8 mouse cellular contexts compared by ENCODE assay signal in genomic region chr5:147331547-147331946, GRCm38 (mm10). TPM values are rescaled to one million over a fixed set of nuclear protein-coding genes. Genes with fewer than 3 reads are reported as not detected.
DNase-seq lines count a peak whose midpoint lies in the region; ATAC-seq and TF ChIP-seq lines count a peak whose summit lies in the region.

No protein-coding gene starts in this region.

- TF ChIP-seq RAD21 in CH12.LX (IDR thresholded peaks at IDR 0.05; ENCODE audit: low read depth, low read length) = peak; percentile 91

- H3K36me3 ChIP-seq in intestine, postnatal 0 days (ENCODE audit: control insufficient read depth, insufficient read depth) = no peaks in the 10 kb centered on the region
- no peaks in the 10 kb centered on the region for H3K36me3 ChIP-seq in intestine, embryonic 16.5 days (ENCODE audit: control insufficient read depth, insufficient read depth, low read length)
- H3K36me3 ChIP-seq in CH12.LX (replicated peaks in 1 of 2; ENCODE audit: control insufficient read depth in 1 of 2, insufficient read depth in 1 of 2, low read length in 1 of 2) = no peaks in the 10 kb centered on the region
- H3K36me3 ChIP-seq in embryonic facial prominence, embryonic 10.5 days (replicated peaks) = no peaks in the 10 kb centered on the region
- H3K36me3 ChIP-seq in liver, adult 2 months (ENCODE audit: control insufficient read depth, insufficient read depth, low read length) = no peaks in the 10 kb centered on the region

- no peaks in the 10 kb centered on the region for H3K9me3 ChIP-seq in intestine, postnatal 0 days (ENCODE audit: control insufficient read depth)
- no peaks in the 10 kb centered on the region for H3K9me3 ChIP-seq in intestine, embryonic 16.5 days (ENCODE audit: control insufficient read depth, low read length)
- no peaks in the 10 kb centered on the region for H3K9me3 ChIP-seq in CH12.LX (replicated peaks; ENCODE audit: low read length)
- H3K9me3 ChIP-seq in embryonic facial prominence, embryonic 10.5 days = no peaks in the 10 kb centered on the region

- H3K9ac ChIP-seq in intestine, postnatal 0 days (ENCODE audit: low read depth, low read length) = no peak overlapping the region
- H3K9ac ChIP-seq in intestine, embryonic 16.5 days (ENCODE audit: low read depth, low read length) = no peak overlapping the region
- H3K9ac ChIP-seq in CH12.LX (ENCODE audit: insufficient read depth, low read depth) = no peak overlapping the region
- no peak overlapping the region for H3K9ac ChIP-seq in liver, adult 2 months (ENCODE audit: low read depth, low read length)

- no peak overlapping the region for H3K4me2 ChIP-seq in intestine, postnatal 0 days (replicated peaks; ENCODE audit: low read depth)
- no peak overlapping the region for H3K4me2 ChIP-seq in intestine, embryonic 16.5 days (ENCODE audit: low read depth, low read length)
- no peak overlapping the region for H3K4me2 ChIP-seq in CH12.LX (ENCODE audit: insufficient read depth, low read depth, poor library complexity, severe bottlenecking)

- TF ChIP-seq CTCF in intestine, postnatal 0 days (IDR thresholded peaks at IDR 0.05; ENCODE audit: low read depth) = peak; percentile 72
- TF ChIP-seq CTCF in CH12.LX (conservative IDR thresholded peaks at IDR 0.05 in 1 of 2, IDR thresholded peaks at IDR 0.05 in 1 of 2; ENCODE audit: low read depth in 2 of 2, low read length in 2 of 2) = peak; percentile 85 to 89
- peak; percentile 65 for TF ChIP-seq CTCF in liver, adult 2 months (IDR thresholded peaks at IDR 0.05; ENCODE audit: low read depth, low read length)

- no peak overlapping the region for H3K4me3 ChIP-seq in intestine, postnatal 0 days (ENCODE audit: low read depth, low read length)
- H3K4me3 ChIP-seq in intestine, embryonic 16.5 days (ENCODE audit: low read length) = no peak overlapping the region
- no peak overlapping the region for H3K4me3 ChIP-seq in CH12.LX (replicated peaks in 1 of 3; ENCODE audit: low read depth in 2 of 3, low read length in 2 of 3, poor library complexity in 1 of 3)
- no peak overlapping the region for H3K4me3 ChIP-seq in embryonic facial prominence, embryonic 10.5 days
- no peak overlapping the region for H3K4me3 ChIP-seq in liver, adult 2 months (ENCODE audit: insufficient read depth, low read depth, low read length)

- no peaks in the 10 kb centered on the region for H3K27me3 ChIP-seq in intestine, postnatal 0 days (replicated peaks; ENCODE audit: control insufficient read depth, insufficient read depth, low read length)
- H3K27me3 ChIP-seq in intestine, embryonic 16.5 days (replicated peaks; ENCODE audit: control insufficient read depth, insufficient read depth, low read length) = no peaks in the 10 kb centered on the region
- H3K27me3 ChIP-seq in CH12.LX (replicated peaks) = no peaks in the 10 kb centered on the region
- no peaks in the 10 kb centered on the region for H3K27me3 ChIP-seq in embryonic facial prominence, embryonic 10.5 days (replicated peaks; ENCODE audit: low read depth, poor library complexity, severe bottlenecking)
- H3K27me3 ChIP-seq in liver, adult 2 months (ENCODE audit: control insufficient read depth, insufficient read depth, low read length) = no peaks in the 10 kb centered on the region

- no peaks in the 10 kb centered on the region for H3K79me2 ChIP-seq in CH12.LX (replicated peaks; ENCODE audit: control insufficient read depth, extremely low read depth, insufficient read depth, poor library complexity, severe bottlenecking)
- H3K79me2 ChIP-seq in liver, adult 2 months (ENCODE audit: control insufficient read depth, insufficient read depth, low read length) = no peaks in the 10 kb centered on the region

- in situ Hi-C loops in CH12.LX (cut with MboI; ENCODE audit: low pct_ligation_motif_present, low pct_unique_long_range_greater_than_20kb, low sequenced_read_pairs) = loop anchor here (5.0 to 10.0 kb wide), 2 partner anchors 71 to 513 kb away; partner anchors contain the start of gene Flt3

- H3K27ac ChIP-seq in intestine, postnatal 0 days (ENCODE audit: low read depth, low read length) = no peak overlapping the region
- H3K27ac ChIP-seq in intestine, embryonic 16.5 days (ENCODE audit: low read length) = no peak overlapping the region
- H3K27ac ChIP-seq in CH12.LX (ENCODE audit: insufficient read depth, low read depth) = no peak overlapping the region
- no peak overlapping the region for H3K27ac ChIP-seq in embryonic facial prominence, embryonic 10.5 days (replicated peaks)
- H3K27ac ChIP-seq in liver, adult 2 months (replicated peaks; ENCODE audit: insufficient read depth, low read depth, low read length) = no peak overlapping the region

- H3K4me1 ChIP-seq in intestine, postnatal 0 days (replicated peaks; ENCODE audit: control insufficient read depth, insufficient read depth, low read length) = no peaks in the 10 kb centered on the region
- no peaks in the 10 kb centered on the region for H3K4me1 ChIP-seq in intestine, embryonic 16.5 days (ENCODE audit: control insufficient read depth, insufficient read depth, low read length)
- H3K4me1 ChIP-seq in CH12.LX (ENCODE audit: control insufficient read depth in 1 of 2, insufficient read depth in 2 of 2) = peaks cover 0 to 10% of the 10 kb centered on the region in 2 experiments; a peak in 2 of 4 replicates
- H3K4me1 ChIP-seq in embryonic facial prominence, embryonic 10.5 days = peaks cover 7% of the 10 kb centered on the region; the same call in 1 of the 2 replicates
- H3K4me1 ChIP-seq in liver, adult 2 months (ENCODE audit: control insufficient read depth, insufficient read depth, low read length) = no peaks in the 10 kb centered on the region

- no peak for TF ChIP-seq POLR2A in CH12.LX (IDR thresholded peaks at IDR 0.05; ENCODE audit: low read depth, low read length)
- TF ChIP-seq POLR2A in liver, adult 2 months (IDR thresholded peaks at IDR 0.05; ENCODE audit: extremely low read depth, insufficient read depth, low read length) = no peak

- ATAC-seq in intestine, postnatal 0 days = no peak
- ATAC-seq in intestine, embryonic 16.5 days = no peak
- no peak for ATAC-seq in activated CD4-positive, CD25-positive, alpha-beta regulatory T cell, adult 4 months

- peak; percentile 81 for DNase-seq in CH12.LX (ENCODE audit: extremely low read depth)
- peak; percentile 45 for DNase-seq in adrenal gland, postnatal 25 days
- DNase-seq in embryonic facial prominence, embryonic 10.5 days (ENCODE audit: low spot score) = peak; percentile 65
- DNase-seq in liver, adult 2 months (ENCODE audit: extremely low read depth, low read depth, low spot score) = no peak
- peak; percentile 69 to 82 for DNase-seq in spleen, adult 18-20 months

- WGBS in intestine, postnatal 0 days = 46% methylated on average over 2 of the region's 2 CpGs
- WGBS in intestine, embryonic 16.5 days = 47% methylated on average over 2 of the region's 2 CpGs
- 41% methylated on average over 2 of the region's 2 CpGs for WGBS in embryonic facial prominence, embryonic 10.5 days
- 44% methylated on average over 2 of the region's 2 CpGs for WGBS in liver, adult 2 months

- TF ChIP-seq EP300 in CH12.LX (IDR thresholded peaks at IDR 0.05; ENCODE audit: low read length) = no peak

- dilution Hi-C loops in CH12.LX (cut with MboI; ENCODE audit: extremely low pct_ligation_motif_present, extremely low pct_unique_long_range_greater_than_20kb, low sequenced_read_pairs) = no loop called here

TF ChIP-seq in CH12.LX, 34 proteins besides CTCF, POLR2A, EP300 and RAD21 (continues in another document):
- TF ChIP-seq ZKSCAN1 (IDR thresholded peaks at IDR 0.05; ENCODE audit: borderline replicate concordance, low read depth, low read length) (no peak), SMC3 (IDR thresholded peaks at IDR 0.05; ENCODE audit: low read depth, low read length) (peak; percentile 92), IRF4 (IDR thresholded peaks at IDR 0.05; ENCODE audit: low read depth, low read length) (0 out of 2 replicates have a peak, but pooled peaks have one; percentile 17), RCOR1 (conservative IDR thresholded peaks at IDR 0.05; ENCODE audit: low read depth, low read length) (no peak), TBP (conservative IDR thresholded peaks at IDR 0.05; ENCODE audit: low read depth, low read length) (no peak), TCF12 (IDR thresholded peaks at IDR 0.05; ENCODE audit: low read depth, low read length) (no peak), ZC3H11A (IDR thresholded peaks at IDR 0.05; ENCODE audit: low read depth, low read length) (peak; percentile 63), MXI1 (IDR thresholded peaks at IDR 0.05; ENCODE audit: low read depth, low read length) (no peak), USF1 (IDR thresholded peaks at IDR 0.05; ENCODE audit: low read depth, low read length) (no peak), CHD1 (IDR thresholded peaks at IDR 0.05; ENCODE audit: low read depth, low read length) (no peak), ETS1 (conservative IDR thresholded peaks at IDR 0.05; ENCODE audit: low read depth, low read length) (no peak), NELFE (IDR thresholded peaks at IDR 0.05; ENCODE audit: low read depth, low read length) (no peak), ELF1 (IDR thresholded peaks at IDR 0.05; ENCODE audit: low read depth, low read length) (no peak)

RNA-seq across cellular contexts. Expression of gene Urad, which starts 9.3 kb away (rescaled TPM):
- 0.95 and 1.1 TPM in 2 replicates for polyA plus RNA-seq in intestine, postnatal 0 days (2015; fragmentation: Nextera tagmentation; extraction: Ambion mirVana)
- 2.6 TPM in 2 replicates for polyA plus RNA-seq in intestine, embryonic 16.5 days (2015; fragmentation: Nextera tagmentation; extraction: Ambion mirVana)
- total RNA-seq in CH12.LX (2012; rRNA removed) (not detected in 2 replicates), CH12.LX (2014; rRNA removed) (not detected in 2 replicates)
- polyA plus RNA-seq in CH12.LX (2012; ENCODE audit: insufficient read length, low read depth) = not detected in 2 replicates
- 5.3 and 6.1 TPM in 2 replicates for total RNA-seq in adrenal gland, postnatal 25 days (2021)
- polyA plus RNA-seq in embryonic facial prominence, embryonic 10.5 days (2016; fragmentation: Nextera tagmentation; extraction: Ambion mirVana) = not detected in 2 replicates
- 106 and 128 TPM in 2 replicates for total RNA-seq in liver, adult 2 months (2014; rRNA removed)
- polyA plus RNA-seq in liver, adult 2 months (2012; rRNA removed) = 154 and 217 TPM in 2 replicates
- not detected for polyA plus RNA-seq in activated CD4-positive, CD25-positive, alpha-beta regulatory T cell, adult 4 months (2017; shearing (Covaris generic))

RNA-seq across cellular contexts. Expression of gene Cdx2, which starts 24.5 kb away (rescaled TPM):
- 35.0 and 38.9 TPM in 2 replicates for polyA plus RNA-seq in intestine, postnatal 0 days (2015; fragmentation: Nextera tagmentation; extraction: Ambion mirVana)
- 42.1 and 46.2 TPM in 2 replicates for polyA plus RNA-seq in intestine, embryonic 16.5 days (2015; fragmentation: Nextera tagmentation; extraction: Ambion mirVana)
- total RNA-seq in CH12.LX (2012; rRNA removed) (not detected in 2 replicates), CH12.LX (2014; rRNA removed) (not detected in 2 replicates)
- not detected in 2 replicates for polyA plus RNA-seq in CH12.LX (2012; ENCODE audit: insufficient read length, low read depth)
- total RNA-seq in adrenal gland, postnatal 25 days (2021) = not detected in 2 replicates
- polyA plus RNA-seq in embryonic facial prominence, embryonic 10.5 days (2016; fragmentation: Nextera tagmentation; extraction: Ambion mirVana) = not detected in 2 replicates
- not detected in 2 replicates for total RNA-seq in liver, adult 2 months (2014; rRNA removed)
- 0.04 TPM in 1 of 2 replicates, not detected in the other for polyA plus RNA-seq in liver, adult 2 months (2012; rRNA removed)
- not detected for polyA plus RNA-seq in activated CD4-positive, CD25-positive, alpha-beta regulatory T cell, adult 4 months (2017; shearing (Covaris generic))

Comparison
In these comparisons a context has a peak if more than half of its experiments do, and no peak if none do; other contexts are left out.
1. RNA of gene Urad, which starts 9.3 kb away (polyA plus RNA-seq): 154 to 217 TPM in liver, adult 2 months; 2.6 TPM in intestine, embryonic 16.5 days, 0.95 to 1.1 TPM in intestine, postnatal 0 days, not detected in CH12.LX, not detected in embryonic facial prominence, embryonic 10.5 days and not detected in activated CD4-positive, CD25-positive, alpha-beta regulatory T cell, adult 4 months; every median in the first group is over 10 times any median in the second.
2. RNA of gene Cdx2, which starts 24.5 kb away (polyA plus RNA-seq): 42.1 to 46.2 TPM in intestine, embryonic 16.5 days and 35.0 to 38.9 TPM in intestine, postnatal 0 days; 0.04 TPM in liver, adult 2 months, not detected in CH12.LX, not detected in embryonic facial prominence, embryonic 10.5 days and not detected in activated CD4-positive, CD25-positive, alpha-beta regulatory T cell, adult 4 months; every median in the first group is over 10 times any median in the second.
3. Peak in every context shown above with its lines, with median percentiles within 50 percentile points of each other: CTCF ChIP-seq.